Mouse (Mus musculus): ENCODE results near the gene Gm1673. TPM values are rescaled to one million over a fixed set of nuclear protein-coding genes. Genes with fewer than 3 reads are reported as not detected.
"Not testable (repeated sequence)": the region's sequence is repeated elsewhere in the genome, so short reads cannot be mapped to it uniquely, and the experiment has no call there.

Gm1673 gene
- 100 to 1,000 TPM; 127 to 160 TPM for total RNA-seq (2021)
- long read RNA-seq, transcript Gm1673-203 (4 exons, 511 nt), result minor isoform, 70 of 167 reads
- long read RNA-seq, transcript Gm1673-205 (3 exons, 661 nt), result minor isoform, 10 of 167 reads
- long read RNA-seq, transcript Gm1673-201 (4 exons, 477 nt), result major isoform, 73 of 167 reads
- long read RNA-seq, partial matches to known transcripts, result 2 of 167 reads
- long read RNA-seq, other reads (novel, unspliced or antisense), result 10 of 167 reads

- DNase-seq (ENCODE audit: low spot score in 2 of 2), result peak; percentile 91 to 95
Observed at GRCm38 (mm10) chr5:33983309-33984121, at the start of gene Gm1673. TSS of gene Gm1673 (plus strand) at chr5:33983433.

GRCm38 (mm10) chr5:33934081-33934480 lies 49.2 kb upstream of the Gm1673 start:
- DNase-seq (ENCODE audit: low spot score in 2 of 2), result no peak

GRCm38 (mm10) chr5:33934877-33935276 lies 48.4 kb upstream of the Gm1673 start:
- DNase-seq (ENCODE audit: low spot score in 2 of 2), result no peak

- no peak for DNase-seq (ENCODE audit: low spot score in 2 of 2)
Observed at GRCm38 (mm10) chr5:33935700-33936111, 47.5 kb upstream of the Gm1673 start.

- DNase-seq (ENCODE audit: low spot score in 2 of 2), result peak; percentile 97 to 99
Observed at GRCm38 (mm10) chr5:33936120-33936707, 47.0 kb upstream of the Gm1673 start, which contains the start of gene Nelfa. TSS of gene Nelfa (minus strand) at chr5:33936413.

- no peak for DNase-seq (ENCODE audit: low spot score in 2 of 2)
Observed at GRCm38 (mm10) chr5:33937230-33937629, 46.0 kb upstream of the Gm1673 start.

GRCm38 (mm10) chr5:33938448-33938847 lies 44.8 kb upstream of the Gm1673 start:
- no peak for DNase-seq (ENCODE audit: low spot score in 2 of 2)

- DNase-seq (ENCODE audit: low spot score in 2 of 2), result not testable (repeated sequence)
Observed at GRCm38 (mm10) chr5:33947035-33947434, 36.2 kb upstream of the Gm1673 start.

- no peak for DNase-seq (ENCODE audit: low spot score in 2 of 2)
Observed at GRCm38 (mm10) chr5:33948314-33948713, 34.9 kb upstream of the Gm1673 start.

GRCm38 (mm10) chr5:33953471-33954185 lies 29.6 kb upstream of the Gm1673 start:
- no peak for DNase-seq (ENCODE audit: low spot score in 2 of 2)

- peak; percentile 88 to 91 for DNase-seq (ENCODE audit: low spot score in 2 of 2)
Observed at GRCm38 (mm10) chr5:33954354-33954753, 28.9 kb upstream of the Gm1673 start.

GRCm38 (mm10) chr5:33955868-33956267 lies 27.4 kb upstream of the Gm1673 start:
- no peak for DNase-seq (ENCODE audit: low spot score in 2 of 2)

GRCm38 (mm10) chr5:33959382-33959781 lies 23.9 kb upstream of the Gm1673 start:
- no peak for DNase-seq (ENCODE audit: low spot score in 2 of 2)

- no peak for DNase-seq (ENCODE audit: low spot score in 2 of 2)
Observed at GRCm38 (mm10) chr5:33974736-33975135, 8.5 kb upstream of the Gm1673 start.

- DNase-seq (ENCODE audit: low spot score in 2 of 2), result no peak
Observed at GRCm38 (mm10) chr5:33976267-33976666, 7.0 kb upstream of the Gm1673 start.

GRCm38 (mm10) chr5:33982731-33983259 lies 438 bp upstream of the Gm1673 start:
- no peak for DNase-seq (ENCODE audit: low spot score in 2 of 2)

- peak; percentile 77 to 86 for DNase-seq (ENCODE audit: low spot score in 2 of 2)
Observed at GRCm38 (mm10) chr5:33994671-33995625, 11.7 kb downstream of the Gm1673 start.

- peak; percentile 83 to 92 for DNase-seq (ENCODE audit: low spot score in 2 of 2)
Observed at GRCm38 (mm10) chr5:33995843-33996693, 12.8 kb downstream of the Gm1673 start, which contains the start of gene Nat8l. TSS of gene Nat8l (plus strand) at chr5:33995984.

- no peak for DNase-seq (ENCODE audit: low spot score in 2 of 2)
Observed at GRCm38 (mm10) chr5:33996694-33997045, 13.4 kb downstream of the Gm1673 start.
